Mouse (Mus musculus): ENCODE data around the gene Uckl1. TPM values are rescaled to one million over a fixed set of nuclear protein-coding genes. Genes with fewer than 3 reads are reported as not detected.

Uckl1 gene
- polyA plus RNA-seq, 1 experiment from 2014 or later, result 57.7 TPM

GRCm38 (mm10) chr2:181522811-181523210 is 61.9 kb downstream of the Uckl1 start:
- Histone ChIP-seq H3K4me2 (replicated peaks; ENCODE audit: low read depth, low read length) (no peak overlapping the region), H3K4me1 (replicated peaks; ENCODE audit: control insufficient read depth, insufficient read depth, low read length) (no peaks in the 10 kb centered on the region), H3K27ac (ENCODE audit: low read depth, low read length) (no peak overlapping the region), H3K9ac (ENCODE audit: low read depth, low read length) (no peak overlapping the region), H3K36me3 (ENCODE audit: control insufficient read depth, insufficient read depth, low read length) (no peaks in the 10 kb centered on the region), H3K27me3 (ENCODE audit: control insufficient read depth, insufficient read depth, low read length) (no peaks in the 10 kb centered on the region), H3K4me3 (ENCODE audit: low read depth, low read length) (no peak overlapping the region), H3K9me3 (ENCODE audit: control insufficient read depth, low read length) (no peaks in the 10 kb centered on the region)
- WGBS, result 70% methylated on average over 5 of the region's 5 CpGs
- ATAC-seq (ENCODE audit: low FRiP score), result no peak
- peak; percentile 30 for DNase-seq (ENCODE audit: low spot score)

- H3K27me3 ChIP-seq (ENCODE audit: control insufficient read depth, insufficient read depth, low read length), result no peaks in the 10 kb centered on the region
- WGBS, result 67% methylated on average over 10 of the region's 10 CpGs
These were observed 63.2 kb downstream of the Uckl1 start for GRCm38 (mm10) chr2:181521491-181521890.

GRCm38 (mm10) chr2:181520936-181521227 is 63.8 kb downstream of the Uckl1 start:
- 1% methylated on average over 17 of the region's 17 CpGs for WGBS
- H3K4me2 ChIP-seq (replicated peaks; ENCODE audit: low read depth, low read length), result peak overlapping the region; percentile 52
- H3K4me3 ChIP-seq (ENCODE audit: low read depth, low read length), result peak overlapping the region; percentile 67
- no peak for DNase-seq (ENCODE audit: low spot score)
- H3K27ac ChIP-seq (ENCODE audit: low read depth, low read length), result peak overlapping the region; percentile 96
- H3K36me3 ChIP-seq (ENCODE audit: control insufficient read depth, insufficient read depth, low read length), result no peaks in the 10 kb centered on the region
- no peaks in the 10 kb centered on the region for H3K4me1 ChIP-seq (replicated peaks; ENCODE audit: control insufficient read depth, insufficient read depth, low read length)
- no peaks in the 10 kb centered on the region for H3K9me3 ChIP-seq (ENCODE audit: control insufficient read depth, low read length)
- no peaks in the 10 kb centered on the region for H3K27me3 ChIP-seq (ENCODE audit: control insufficient read depth, insufficient read depth, low read length)
- H3K9ac ChIP-seq (ENCODE audit: low read depth, low read length), result peak overlapping the region; percentile 80
- no peak for ATAC-seq (ENCODE audit: low FRiP score)

More at GRCm38 (mm10) chr2:181521491-181521890, 63.2 kb downstream of the Uckl1 start:
- Histone ChIP-seq H3K4me2 (replicated peaks; ENCODE audit: low read depth, low read length) (peak overlapping the region; percentile 52), H3K9ac (ENCODE audit: low read depth, low read length) (peak overlapping the region; percentile 49; the same call in 1 of the 2 replicates), H3K9me3 (ENCODE audit: control insufficient read depth, low read length) (no peaks in the 10 kb centered on the region), H3K36me3 (ENCODE audit: control insufficient read depth, insufficient read depth, low read length) (no peaks in the 10 kb centered on the region), H3K4me1 (replicated peaks; ENCODE audit: control insufficient read depth, insufficient read depth, low read length) (no peaks in the 10 kb centered on the region), H3K27ac (ENCODE audit: low read depth, low read length) (no peak overlapping the region), H3K4me3 (ENCODE audit: low read depth, low read length) (peak overlapping the region; percentile 67)
- ATAC-seq (ENCODE audit: low FRiP score), result no peak
- peak; percentile 3 for DNase-seq (ENCODE audit: low spot score)

GRCm38 (mm10) chr2:181520118-181520935 is 64.4 kb downstream of the Uckl1 start, which contains the start of gene Dnajc5:
Gene Dnajc5 (plus strand): TSS chr2:181520485.
- peak within 1 kb of the TSS; percentile 80 for H3K9ac ChIP-seq (ENCODE audit: low read depth, low read length)
- no peaks in the 10 kb centered on the region for H3K4me1 ChIP-seq (replicated peaks; ENCODE audit: control insufficient read depth, insufficient read depth, low read length)
- H3K27ac ChIP-seq (ENCODE audit: low read depth, low read length), result peak within 1 kb of the TSS; percentile 96
- ATAC-seq (ENCODE audit: low FRiP score) (peak; percentile 97), DNase-seq (ENCODE audit: low spot score) (peak; percentile 98)
- no peaks in the 10 kb centered on the region for H3K36me3 ChIP-seq (ENCODE audit: control insufficient read depth, insufficient read depth, low read length)
- peak within 1 kb of the TSS; percentile 52 for H3K4me2 ChIP-seq (replicated peaks; ENCODE audit: low read depth, low read length)
- under 1% methylated on average over 72 of the region's 74 CpGs for WGBS
- H3K27me3 ChIP-seq (ENCODE audit: control insufficient read depth, insufficient read depth, low read length), result no peaks in the 10 kb centered on the region
- no peaks in the 10 kb centered on the region for H3K9me3 ChIP-seq (ENCODE audit: control insufficient read depth, low read length)
- peak within 1 kb of the TSS; percentile 67 for H3K4me3 ChIP-seq (ENCODE audit: low read depth, low read length)

- Histone ChIP-seq H3K9me3 (ENCODE audit: control insufficient read depth, low read length) (no peaks in the 10 kb centered on the region), H3K27me3 (ENCODE audit: control insufficient read depth, insufficient read depth, low read length) (no peaks in the 10 kb centered on the region), H3K4me3 (ENCODE audit: low read depth, low read length) (peak overlapping the region; percentile 67), H3K4me1 (replicated peaks; ENCODE audit: control insufficient read depth, insufficient read depth, low read length) (no peaks in the 10 kb centered on the region), H3K9ac (ENCODE audit: low read depth, low read length) (peak overlapping the region; percentile 80), H3K27ac (ENCODE audit: low read depth, low read length) (peak overlapping the region; percentile 96), H3K36me3 (ENCODE audit: control insufficient read depth, insufficient read depth, low read length) (0 out of 2 replicates have a peak, but pooled peaks cover 3% of the 10 kb centered on the region), H3K4me2 (replicated peaks; ENCODE audit: low read depth, low read length) (peak overlapping the region; percentile 52)
- DNase-seq (ENCODE audit: low spot score) (peak; percentile 15), ATAC-seq (ENCODE audit: low FRiP score) (no peak)
- WGBS, result 78% methylated on average over 3 of the region's 3 CpGs
These were observed 65.5 kb downstream of the Uckl1 start for GRCm38 (mm10) chr2:181519201-181519600.

Other genes with a start within 250 kb of the Uckl1 start
- 33.4 and 38.1 TPM in 2 replicates for gene Zgpat, start 220.0 kb downstream of the Uckl1 start, polyA plus RNA-seq (2014; fragmentation: Nextera tagmentation; extraction: Ambion mirVana)
- gene Arfrp1, start 219.5 kb downstream of the Uckl1 start, polyA plus RNA-seq (2014; fragmentation: Nextera tagmentation; extraction: Ambion mirVana), result 51.6 and 55.2 TPM in 2 replicates
- gene Lime1, start 204.8 kb downstream of the Uckl1 start, polyA plus RNA-seq (2014; fragmentation: Nextera tagmentation; extraction: Ambion mirVana), result 20.2 and 20.9 TPM in 2 replicates
- 15.6 and 17.2 TPM in 2 replicates for gene Zbtb46, start 125.5 kb downstream of the Uckl1 start, polyA plus RNA-seq (2014; fragmentation: Nextera tagmentation; extraction: Ambion mirVana)
- 0.09 and 0.14 TPM in 2 replicates for gene Abhd16b, start 91.7 kb downstream of the Uckl1 start, polyA plus RNA-seq (2014; fragmentation: Nextera tagmentation; extraction: Ambion mirVana)
- 145 and 151 TPM in 2 replicates for gene Tpd52l2, start 87.8 kb downstream of the Uckl1 start, polyA plus RNA-seq (2014; fragmentation: Nextera tagmentation; extraction: Ambion mirVana)
- gene Dnajc5, start 64.4 kb downstream of the Uckl1 start, polyA plus RNA-seq (2014; fragmentation: Nextera tagmentation; extraction: Ambion mirVana), result 97.1 and 104 TPM in 2 replicates
- 66.5 and 78.1 TPM in 2 replicates for gene Prpf6, start 7.0 kb upstream of the Uckl1 start, polyA plus RNA-seq (2014; fragmentation: Nextera tagmentation; extraction: Ambion mirVana)
- gene Zfp512b, start 7.9 kb upstream of the Uckl1 start, polyA plus RNA-seq (2014; fragmentation: Nextera tagmentation; extraction: Ambion mirVana), result 25.4 and 30.8 TPM in 2 replicates
- 75.9 and 77.7 TPM in 2 replicates for gene Samd10, start 14.3 kb upstream of the Uckl1 start, polyA plus RNA-seq (2014; fragmentation: Nextera tagmentation; extraction: Ambion mirVana)
- 0.35 TPM in 1 of 2 replicates, not detected in the other for gene Gm29797, start 72.1 kb upstream of the Uckl1 start, polyA plus RNA-seq (2014; fragmentation: Nextera tagmentation; extraction: Ambion mirVana)
- gene Sox18, start 86.7 kb upstream of the Uckl1 start, polyA plus RNA-seq (2014; fragmentation: Nextera tagmentation; extraction: Ambion mirVana), result 17.0 and 17.1 TPM in 2 replicates
- 20.7 and 21.2 TPM in 2 replicates for gene Tcea2, start 95.4 kb upstream of the Uckl1 start, polyA plus RNA-seq (2014; fragmentation: Nextera tagmentation; extraction: Ambion mirVana)
- 62.2 and 63.7 TPM in 2 replicates for gene Rgs19, start 109.1 kb upstream of the Uckl1 start, polyA plus RNA-seq (2014; fragmentation: Nextera tagmentation; extraction: Ambion mirVana)
- not detected in 2 replicates for gene Lkaaear1, start 113.5 kb upstream of the Uckl1 start, polyA plus RNA-seq (2014; fragmentation: Nextera tagmentation; extraction: Ambion mirVana)
- 21.6 and 24.3 TPM in 2 replicates for gene Oprl1, start 130.1 kb upstream of the Uckl1 start, polyA plus RNA-seq (2014; fragmentation: Nextera tagmentation; extraction: Ambion mirVana)
- gene Myt1, start 178.4 kb upstream of the Uckl1 start, polyA plus RNA-seq (2014; fragmentation: Nextera tagmentation; extraction: Ambion mirVana), result 38.7 and 39.3 TPM in 2 replicates